Mouse (Mus musculus) lung, postnatal 10 days (tissue): ENCODE measurements at regions not wholly inside any gene's neighbourhood (a gene's known extent, or its start where the extent isn't known, plus 50 kb on each side); places are given as distances from the start of the nearest gene placed in this dataset.

ENCODE experiments used
- DNase-seq: peaks from one replicate; pipeline ENCODE4 v3.0.0; 2021

DNA sequence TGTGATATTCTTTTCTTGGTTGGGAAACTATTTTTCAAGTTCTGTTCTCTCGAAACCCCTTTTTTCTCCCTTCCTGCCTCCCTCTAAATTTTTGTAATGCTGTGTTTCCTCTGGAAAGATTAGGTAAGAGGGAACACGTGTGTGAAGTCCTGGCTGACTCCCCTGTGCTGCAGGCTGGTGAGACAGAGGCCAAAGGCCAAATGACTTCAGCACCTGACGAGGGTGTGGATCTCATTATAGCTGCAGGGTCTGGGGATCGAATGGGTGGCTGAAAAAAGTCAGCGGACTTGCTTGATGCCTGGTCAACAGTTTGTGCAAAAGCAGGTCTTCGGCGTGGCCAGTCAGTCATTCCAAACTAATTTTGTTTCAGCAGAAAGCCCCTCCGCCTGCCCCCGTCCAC lies 159.1 kb downstream of the En1 start:
- DNase-seq: no peak

DNA sequence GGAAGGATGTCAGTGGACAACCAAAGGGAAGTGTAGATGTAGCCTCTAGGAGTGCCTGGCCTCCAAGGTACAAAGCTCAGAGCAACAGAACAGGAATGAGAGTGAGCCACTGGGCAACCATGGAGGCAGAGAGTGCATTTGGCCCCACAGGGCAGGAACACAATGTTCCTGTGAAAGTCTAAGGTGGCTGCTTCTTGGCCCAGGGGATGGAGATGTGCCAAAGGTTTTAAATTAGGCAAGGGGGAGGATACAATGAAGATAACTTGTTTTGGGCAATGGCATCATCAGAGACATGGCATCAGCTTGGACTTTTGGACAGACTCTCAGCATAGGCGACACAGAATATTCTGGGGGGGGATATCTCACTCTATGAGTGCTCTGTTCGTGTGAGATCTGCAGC lies 160.3 kb downstream of the En1 start:
- no peak for DNase-seq

DNA sequence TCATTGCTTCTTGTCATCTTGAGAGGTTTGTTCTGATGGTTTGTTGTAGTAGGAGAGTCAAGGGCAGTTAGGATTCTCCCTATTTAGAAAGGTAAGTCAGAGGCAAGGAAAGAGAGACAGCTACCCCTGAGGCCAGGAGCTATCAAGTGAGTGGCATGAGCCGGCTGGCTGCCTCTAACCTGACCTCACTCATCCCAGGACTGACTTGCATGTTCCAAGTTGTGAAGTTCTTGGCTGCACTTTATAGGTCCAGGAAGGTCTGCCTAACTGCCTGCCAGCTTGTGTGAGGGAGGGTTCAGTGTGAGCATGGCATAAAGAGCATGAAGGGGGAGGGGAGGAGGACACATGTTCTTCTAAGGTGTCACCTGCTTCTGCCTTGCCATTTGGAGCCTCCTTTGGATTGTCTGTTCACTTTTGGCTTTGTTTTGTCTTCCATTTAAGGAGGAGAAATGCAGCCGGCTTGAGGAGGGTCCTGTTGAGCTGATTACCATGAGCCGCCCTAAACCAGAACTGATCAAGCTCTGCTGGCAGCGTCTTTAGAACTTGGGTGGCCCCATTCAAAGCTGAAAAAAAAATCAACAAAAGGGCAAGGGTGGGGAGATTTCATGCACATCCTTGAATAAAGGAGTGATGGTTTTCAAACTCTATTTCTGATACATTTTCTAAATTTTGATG lies 160.8 kb downstream of the En1 start:
- DNase-seq: no peak

DNA sequence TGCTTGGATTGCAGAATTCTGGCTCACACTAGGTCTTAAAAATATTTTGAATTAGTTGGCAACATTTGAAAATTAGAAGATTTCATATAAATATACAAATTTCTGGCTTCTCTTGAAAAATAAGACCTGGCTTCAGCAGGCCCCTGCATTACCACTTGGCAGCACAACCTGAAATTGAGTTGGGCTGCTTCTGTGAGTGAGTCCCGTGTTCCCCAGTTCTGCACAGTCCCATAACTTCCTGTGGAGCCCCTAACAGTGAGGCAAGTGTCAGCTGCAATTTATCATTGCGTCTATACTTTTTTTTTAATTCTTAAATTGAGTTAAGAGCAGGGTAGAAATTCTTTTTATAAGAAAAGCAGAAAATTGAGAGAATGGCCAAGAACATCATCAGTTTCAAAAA lies 164.8 kb downstream of the En1 start:
- no peak for DNase-seq

DNA sequence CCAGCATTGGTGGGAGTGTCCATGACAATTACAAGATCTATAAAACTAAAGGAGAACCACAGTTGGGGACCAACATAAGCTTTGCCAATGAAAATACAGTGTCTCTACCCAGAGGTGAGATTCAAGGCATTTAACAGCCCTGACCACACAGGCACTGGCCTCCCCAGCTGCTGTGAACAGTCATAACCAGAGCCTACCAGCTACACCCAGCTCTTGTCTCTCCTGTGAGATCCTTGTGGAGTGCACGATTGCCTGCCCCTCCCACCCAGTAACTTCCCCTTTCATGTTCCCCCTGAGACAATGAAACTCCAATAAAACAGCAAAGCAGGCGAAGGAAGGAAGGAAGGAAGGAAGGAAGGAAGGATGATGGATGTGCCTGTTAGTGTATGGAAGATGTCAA lies 169.1 kb downstream of the En1 start:
- no peak for DNase-seq

DNA sequence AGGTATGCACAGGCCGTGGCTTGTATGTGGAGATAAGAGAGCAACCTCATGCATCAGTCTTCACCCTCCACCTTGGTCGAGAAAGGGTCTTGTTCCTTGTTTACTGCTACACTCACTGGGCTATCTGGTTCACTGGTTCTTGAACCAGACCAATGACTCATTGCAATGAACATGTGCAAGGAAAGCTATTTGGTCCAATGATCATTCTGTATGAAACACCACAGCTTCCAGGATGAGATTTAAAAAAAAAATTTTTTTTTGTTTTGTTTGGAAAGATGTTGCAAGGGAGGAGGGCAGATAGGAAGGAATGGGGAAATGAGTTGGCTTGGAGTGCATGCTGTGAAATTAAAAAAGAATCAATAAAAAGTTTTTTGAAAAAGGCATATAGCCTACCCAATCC lies 174.7 kb downstream of the En1 start:
- DNase-seq: no peak

DNA sequence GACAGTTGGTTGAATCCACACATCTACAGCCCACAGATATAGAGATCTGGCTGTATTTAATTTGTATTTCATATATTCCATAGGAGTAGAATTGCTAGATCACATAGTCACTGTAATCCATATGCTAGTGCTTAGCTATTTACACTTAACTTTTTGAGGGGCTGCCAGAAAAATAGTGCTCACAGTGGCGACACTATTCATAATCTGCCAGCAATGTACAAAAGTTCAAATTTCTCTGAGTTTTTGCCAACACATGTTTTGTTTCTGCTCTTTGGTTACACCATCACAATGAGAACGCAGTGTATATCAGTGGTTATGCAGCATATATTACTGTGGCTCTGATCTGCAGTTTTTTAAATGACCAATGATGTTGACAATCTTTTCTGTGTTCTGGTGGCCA lies 175.2 kb downstream of the En1 start:
- no peak for DNase-seq

DNA sequence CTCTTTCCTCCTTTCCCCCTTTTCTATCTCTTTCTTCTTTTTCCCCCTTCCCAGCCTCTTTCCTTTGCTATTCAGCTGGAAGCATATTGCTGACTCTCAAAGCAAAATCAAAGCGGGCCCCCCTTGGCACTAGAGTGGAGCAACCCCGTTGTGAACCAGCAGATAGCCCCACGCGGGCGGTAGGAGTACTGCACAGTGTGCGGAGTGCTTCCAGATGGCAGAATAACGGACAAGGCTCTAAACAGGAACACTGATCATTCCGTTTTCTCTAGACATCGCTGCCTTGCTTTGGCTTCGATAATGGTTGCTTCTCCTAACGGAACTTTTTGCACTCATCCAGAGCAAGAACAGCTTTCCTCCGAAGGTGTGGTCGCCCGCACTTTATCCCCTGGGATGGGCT lies 193.0 kb downstream of the En1 start:
- DNase-seq: peak; percentile 49

DNA sequence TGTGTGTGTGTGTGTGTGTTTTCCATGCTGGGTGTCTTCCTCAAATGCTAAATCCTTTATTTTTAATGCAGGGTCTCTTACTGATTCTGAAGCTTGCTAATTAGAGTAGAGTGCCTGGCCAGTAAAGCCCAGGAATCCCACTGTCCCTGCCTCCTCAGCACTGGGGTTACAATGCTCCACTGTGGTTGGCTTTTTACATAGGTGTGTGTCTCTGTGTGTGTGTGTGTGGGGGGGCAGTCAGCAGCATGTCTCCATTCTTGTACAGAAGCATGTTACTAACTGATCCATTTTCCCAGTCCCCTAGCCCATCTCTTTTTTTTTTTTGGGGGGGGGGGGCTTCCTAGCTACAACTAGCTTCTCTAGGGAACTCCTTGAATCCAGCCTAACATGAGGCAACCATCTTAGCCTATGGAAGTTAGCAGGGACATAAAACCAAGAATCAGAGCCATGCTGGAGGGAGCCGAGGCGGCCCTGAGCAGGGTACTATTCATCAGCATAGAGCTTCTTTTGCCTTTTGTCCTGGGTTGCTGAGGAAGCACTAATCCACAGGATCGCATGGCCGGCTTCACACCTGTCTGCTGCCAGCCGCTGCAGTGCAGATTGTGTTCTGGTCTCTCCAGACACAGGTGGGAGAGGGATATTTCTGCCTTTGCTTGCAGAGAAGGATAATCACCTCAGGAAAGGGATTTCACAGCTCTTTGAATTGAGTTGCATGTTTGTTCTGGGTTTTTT lies 199.2 kb downstream of the En1 start:
- DNase-seq: no peak

DNA sequence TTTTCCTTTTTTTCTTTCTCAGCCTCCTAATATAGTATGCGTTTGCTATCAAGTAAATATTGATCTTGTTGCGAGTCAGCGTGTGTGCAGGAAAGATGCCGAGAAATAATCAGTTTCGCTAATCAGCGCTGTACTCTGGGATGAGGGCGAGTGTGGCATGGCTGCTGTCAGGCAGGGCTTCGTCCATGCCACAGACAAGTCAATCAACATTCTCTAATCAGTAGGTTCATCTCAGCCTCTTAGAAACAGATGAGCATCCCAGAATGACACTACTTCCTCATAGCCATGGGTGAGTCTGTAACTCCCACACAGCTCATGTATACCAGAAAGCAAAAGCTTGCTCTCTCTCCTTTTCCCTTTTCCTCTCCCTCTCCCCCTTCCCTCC lies 199.8 kb downstream of the En1 start:
- DNase-seq: no peak

DNA sequence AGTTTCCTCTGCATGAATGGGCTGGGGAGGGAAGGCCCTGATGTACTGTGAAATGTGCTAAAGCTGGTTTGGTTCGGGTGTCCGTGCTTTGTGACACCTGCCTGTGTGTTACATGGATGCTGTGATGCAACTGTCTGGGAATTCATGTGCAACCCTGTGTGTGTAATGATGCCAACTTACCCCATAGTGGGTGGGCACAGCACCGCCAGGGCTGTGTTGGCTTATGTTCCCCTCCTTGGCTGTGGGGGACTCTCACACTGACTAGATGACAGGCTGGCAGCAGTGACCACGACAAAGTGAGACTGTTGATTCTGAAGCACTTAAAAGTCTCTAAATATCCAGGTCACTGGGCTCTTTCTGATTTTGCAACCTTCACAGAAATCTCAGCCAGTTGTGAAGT lies 212.2 kb downstream of the En1 start:
- no peak for DNase-seq

DNA sequence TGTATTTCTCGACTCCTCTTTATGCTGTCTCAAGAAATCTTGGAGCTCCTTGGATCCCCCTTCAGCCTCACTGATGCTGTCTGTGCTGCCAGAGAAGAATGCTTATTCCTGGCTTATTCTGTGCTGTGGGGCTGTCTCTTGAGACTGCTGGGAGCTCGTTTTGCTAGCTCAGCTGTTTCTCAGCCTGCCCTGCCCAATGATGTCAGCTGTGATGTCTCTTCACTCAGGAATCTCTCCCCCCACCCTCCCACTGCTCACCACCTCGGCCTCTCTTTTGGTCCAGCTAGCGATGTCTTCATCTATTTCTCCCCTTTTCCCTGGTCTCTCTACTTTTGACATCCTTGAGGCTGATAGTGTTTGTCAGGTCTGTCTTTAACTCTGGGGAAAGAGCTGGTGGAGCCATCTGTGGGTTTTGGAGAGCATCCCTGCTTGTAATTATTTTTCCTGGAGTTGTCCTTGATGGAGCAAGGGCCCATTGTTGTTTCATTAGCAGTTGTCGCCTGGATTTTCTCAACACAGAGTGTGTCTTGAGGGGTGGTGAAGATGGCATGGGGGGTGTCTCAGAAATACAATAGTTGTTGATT lies 214.1 kb downstream of the En1 start:
- peak; percentile 5 for DNase-seq

DNA sequence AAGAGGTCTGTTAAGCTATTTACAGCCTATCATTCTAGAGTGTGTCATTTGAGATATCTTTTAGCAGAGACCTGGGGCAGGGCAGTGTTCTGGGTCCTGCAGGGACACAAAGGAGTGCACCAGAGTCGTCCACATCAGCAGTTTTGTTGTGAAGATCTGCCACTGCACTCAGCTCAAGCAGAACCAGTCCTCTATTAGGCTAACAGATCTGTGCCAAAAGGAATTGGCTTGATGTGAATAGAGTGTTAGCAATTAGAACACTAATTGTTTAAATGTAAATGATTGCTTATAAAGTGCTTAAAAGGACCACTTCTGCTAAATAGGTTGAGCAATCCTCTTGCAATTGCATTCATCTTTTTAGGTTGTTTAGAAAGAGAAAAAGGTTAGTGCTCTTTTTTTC lies 215.3 kb downstream of the En1 start:
- DNase-seq: no peak

DNA sequence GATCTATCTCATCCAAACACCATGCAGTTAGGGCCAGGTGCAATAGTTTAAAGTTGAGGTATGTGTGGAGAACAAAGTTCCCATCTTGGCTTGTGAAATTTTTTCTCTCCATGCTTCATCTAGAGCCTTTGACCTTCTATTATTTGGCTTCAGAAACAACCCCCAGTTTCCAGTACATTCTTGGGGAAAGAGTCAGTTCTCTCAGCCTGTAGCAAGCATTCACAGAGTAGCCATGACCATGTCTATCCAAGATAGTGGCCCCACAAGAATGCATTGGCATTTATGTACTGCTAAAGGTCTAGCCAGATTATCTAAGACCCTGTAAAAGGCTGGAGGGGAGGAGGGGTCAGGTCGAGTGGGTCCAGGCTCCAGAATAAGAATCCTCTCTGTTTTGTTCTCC lies 229.8 kb downstream of the En1 start:
- no peak for DNase-seq

DNA sequence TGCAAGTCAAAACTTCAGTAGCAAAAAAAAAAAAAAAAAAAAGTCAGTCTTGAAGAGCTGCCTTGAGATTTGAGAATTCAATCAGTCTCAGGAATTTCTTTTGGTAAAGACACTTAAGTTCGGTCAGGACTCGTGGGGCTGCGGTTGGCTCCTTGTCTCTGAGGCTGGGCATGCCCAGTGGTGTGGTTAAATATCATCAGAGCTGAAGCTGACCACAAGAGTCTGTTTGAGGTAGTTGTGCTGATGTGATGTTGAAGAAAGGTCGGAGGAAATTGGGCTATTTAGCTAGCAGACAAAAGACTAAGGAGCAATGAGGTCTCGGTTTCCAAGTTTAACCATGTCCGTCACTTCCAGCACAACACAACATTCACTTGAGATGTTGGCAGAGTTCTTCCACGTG lies 240.4 kb downstream of the En1 start:
- no peak for DNase-seq

DNA sequence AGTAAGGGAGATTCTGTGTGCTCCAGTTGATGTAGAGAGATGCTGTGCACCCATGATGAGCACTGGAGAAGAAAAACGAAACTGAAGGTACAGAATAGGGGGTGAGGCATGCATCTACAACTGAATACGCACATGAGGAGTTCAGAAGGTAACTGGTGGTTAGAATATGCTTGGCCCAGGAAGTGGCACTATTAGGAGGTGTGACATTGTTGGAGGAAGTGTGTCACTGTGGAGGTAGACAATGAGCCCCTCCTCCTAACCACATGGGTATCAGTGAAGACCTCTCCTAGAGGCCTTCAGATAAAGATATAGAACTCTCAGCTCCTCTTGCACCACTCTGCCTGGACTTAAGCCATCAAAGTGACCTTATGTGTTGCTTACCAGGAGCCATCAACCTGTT lies 243.9 kb downstream of the En1 start:
- no peak for DNase-seq

DNA sequence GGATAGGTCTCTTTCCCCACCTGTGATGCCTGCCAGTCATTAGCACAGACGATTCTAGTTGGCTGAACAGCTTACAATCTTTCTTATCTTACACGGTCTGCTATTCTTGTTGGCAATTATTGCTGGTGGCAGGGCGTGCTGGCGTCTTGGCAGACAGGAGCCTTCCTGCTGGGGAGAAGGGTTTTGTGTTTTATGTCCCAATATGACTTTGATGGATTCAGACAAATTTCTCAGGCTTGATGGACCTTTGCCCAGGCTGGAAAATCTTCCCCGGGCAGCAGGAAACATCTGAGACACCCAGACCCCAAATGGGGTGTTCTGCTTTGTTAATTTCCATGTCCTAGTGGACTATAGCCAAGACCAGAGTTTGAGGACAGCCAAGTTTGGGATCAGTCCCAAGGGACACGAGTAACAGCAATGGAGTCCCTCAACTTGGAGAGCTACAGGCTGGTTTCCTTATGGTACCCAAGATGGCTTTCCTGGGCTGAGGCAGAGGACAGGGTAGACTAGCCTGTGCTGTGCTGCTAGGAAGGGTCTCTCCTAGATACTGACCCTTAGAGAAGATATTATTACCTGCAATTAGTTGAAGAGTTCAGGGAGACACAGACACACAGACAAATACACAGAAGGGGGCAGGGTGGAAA lies 249.8 kb downstream of the En1 start:
- peak; percentile 53 for DNase-seq

DNA sequence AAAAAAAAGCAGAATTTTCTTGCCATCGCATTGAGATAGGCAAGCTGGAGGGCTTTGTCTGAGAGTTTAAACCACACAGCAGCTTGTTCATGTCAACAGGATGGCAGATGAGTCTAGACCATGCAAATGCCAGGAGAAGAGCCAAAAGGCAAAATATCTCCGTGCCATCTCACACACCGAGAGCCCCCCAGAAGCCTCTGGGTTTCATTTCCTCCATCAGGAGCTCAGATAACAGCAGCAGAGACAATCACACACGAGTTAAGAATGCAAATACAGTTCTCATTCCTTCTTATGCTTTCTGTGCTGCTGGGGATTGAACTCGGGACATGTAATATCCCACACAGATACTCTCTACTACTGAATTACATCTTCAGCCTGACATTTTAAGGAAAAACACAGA lies 255.3 kb downstream of the En1 start:
- DNase-seq: no peak

DNA sequence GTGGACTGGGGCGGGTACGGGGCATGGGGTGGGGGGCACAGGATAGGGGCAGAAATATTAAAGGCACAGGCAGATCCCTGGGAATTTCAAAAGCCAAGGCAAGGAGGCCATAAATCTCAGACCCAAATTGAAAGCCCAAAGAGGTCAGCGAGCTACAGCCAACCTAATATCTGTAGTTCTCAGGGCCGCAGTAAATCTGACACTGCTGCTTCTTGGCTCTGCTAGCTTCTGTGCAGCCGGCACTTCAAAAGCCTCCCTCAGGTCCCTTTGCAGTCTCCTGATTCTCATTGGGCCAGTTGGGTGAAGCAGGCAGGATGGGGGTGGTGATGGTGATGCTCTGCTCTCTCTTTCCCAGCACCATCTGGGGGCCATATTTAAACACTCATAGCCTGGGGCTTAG lies 257.3 kb downstream of the En1 start:
- no peak for DNase-seq

DNA sequence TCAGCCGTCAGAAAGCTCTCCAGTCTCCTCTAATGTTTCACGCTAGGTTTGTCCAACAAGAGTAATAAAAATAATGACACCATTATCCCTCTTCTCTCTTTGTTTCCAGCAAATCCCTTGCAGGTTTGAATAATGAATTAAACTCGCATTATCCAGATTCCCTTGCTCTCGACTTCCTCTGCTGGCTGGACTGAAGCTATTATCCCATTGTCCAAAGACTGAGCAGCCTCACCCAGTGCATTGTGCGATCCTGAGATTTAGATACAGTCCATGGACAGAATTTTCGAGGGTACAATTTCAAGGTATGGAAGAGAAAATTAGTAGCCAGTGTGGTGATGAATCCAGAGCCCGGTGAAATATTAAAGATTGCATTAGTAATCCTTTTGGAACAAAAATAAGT lies 270.3 kb downstream of the En1 start:
- no peak for DNase-seq

DNA sequence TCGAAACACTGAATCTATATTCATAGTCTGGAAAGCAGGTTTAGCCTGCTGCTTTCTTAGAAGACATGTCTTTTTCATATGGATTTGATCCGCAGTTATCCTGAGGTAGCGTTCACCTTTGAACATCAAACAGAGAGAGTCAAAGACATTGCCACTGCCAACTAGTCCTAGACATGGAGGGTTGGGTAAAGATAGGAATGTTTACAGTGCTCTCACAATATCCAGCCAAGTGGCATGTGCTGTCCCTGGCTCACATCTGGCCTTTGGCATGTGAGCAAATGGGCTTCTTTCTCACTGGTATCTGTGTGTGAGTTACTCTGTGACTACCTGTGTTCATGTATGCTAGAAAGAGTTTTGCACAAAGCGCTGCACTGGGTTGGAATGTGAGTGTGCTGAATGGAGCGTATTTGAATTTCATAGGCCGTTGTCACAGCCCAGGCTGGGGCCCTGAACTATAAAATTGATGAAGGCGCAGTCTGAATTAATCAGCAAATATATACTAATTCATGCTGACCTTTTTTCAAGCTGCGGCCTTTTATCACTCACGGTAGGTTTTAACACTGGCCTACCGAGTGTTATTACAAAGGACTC lies 280.8 kb downstream of the En1 start:
- DNase-seq: no peak

DNA sequence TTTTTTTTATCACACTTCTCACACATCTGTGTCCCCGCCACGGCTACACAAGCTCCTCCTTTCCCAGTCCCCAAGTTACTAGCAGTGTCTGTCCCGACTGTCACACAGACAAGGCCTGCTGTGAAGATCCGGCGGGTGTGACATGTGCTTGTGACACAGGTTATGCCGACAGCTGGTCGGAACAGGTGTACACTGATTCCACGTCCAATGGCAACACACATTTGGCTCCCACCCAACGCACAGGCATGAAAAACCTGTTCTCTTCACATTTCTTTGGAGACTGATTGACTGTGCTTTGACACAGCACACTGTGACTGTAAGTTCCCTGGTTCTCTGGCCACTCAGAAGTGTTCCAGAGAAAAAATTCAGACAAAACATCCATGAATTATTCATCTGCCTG lies 281.4 kb downstream of the En1 start:
- no peak for DNase-seq

DNA sequence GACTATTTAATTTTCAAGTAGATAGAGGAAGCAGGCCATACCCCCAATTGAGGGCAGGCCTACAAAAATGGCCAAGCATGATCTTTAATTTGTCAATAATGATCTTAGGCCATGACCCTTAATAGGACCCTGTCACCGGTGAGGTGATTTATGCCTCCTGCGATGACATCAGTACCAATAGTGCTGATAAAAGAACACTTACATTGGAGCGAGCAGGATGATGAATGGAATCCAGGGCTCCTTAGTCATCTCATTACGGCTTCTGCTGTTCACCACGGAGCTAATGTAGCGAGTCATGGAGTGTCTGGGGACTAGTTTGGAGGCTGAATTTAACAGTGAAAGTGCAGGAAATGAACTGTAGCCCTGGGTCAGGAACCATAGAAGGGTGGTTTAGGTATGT lies 308.6 kb downstream of the En1 start:
- no peak for DNase-seq
